Mouse (Mus musculus) gastrocnemius, postnatal 14 days (tissue): ENCODE results near the gene Trhde. TPM values are rescaled to one million over a fixed set of nuclear protein-coding genes. Genes with fewer than 3 reads are reported as not detected.

ENCODE experiments used
- DNase-seq: peaks from one replicate; pipeline ENCODE4 v3.0.0; 2021; ENCODE audit warnings: mixed read lengths
- intact Hi-C: fragments of 180-260 bp; cut with DNase I; formaldehyde crosslinking; loops from one replicate; pipeline ENCODE4 v1.15.1; 2025; ENCODE audit warnings: low total_unique reads
- long read RNA-seq, 2 experiments: library from polyadenylated mRNA; stranded (forward); transcript quantifications; one replicate each; pipeline ENCODE4 v2.0.0; 2021
- total RNA-seq, 2 experiments: library from RNA; stranded (reverse); gene quantifications; 2 replicates each; pipeline ENCODE4 v1.2.3; 2021

Trhde gene
- total RNA-seq: under 1 TPM; 0.40 to 0.66 TPM
- long read RNA-seq, experiment 1, full-length matches to known transcripts: 1 of 1 reads
- long read RNA-seq, experiment 1, partial matches to known transcripts: 0 of 1 reads
- long read RNA-seq, experiment 1, other reads (novel, unspliced or antisense): 0 of 1 reads
- long read RNA-seq, experiment 2, full-length matches to known transcripts: 1 of 2 reads
- long read RNA-seq, experiment 2, partial matches to known transcripts: 0 of 2 reads
- long read RNA-seq, experiment 2, other reads (novel, unspliced or antisense): 1 of 2 reads

GRCm38 (mm10) chr10:114802161-114802651 lies at the start of gene Trhde:
Gene Trhde (minus strand): TSS chr10:114802307.
- no peak for DNase-seq
- intact Hi-C loops: no loop called here

- intact Hi-C loops: no loop called here
- DNase-seq: no peak
Observed at GRCm38 (mm10) chr10:114841966-114842365, 39.9 kb upstream of the Trhde start.

DNA sequence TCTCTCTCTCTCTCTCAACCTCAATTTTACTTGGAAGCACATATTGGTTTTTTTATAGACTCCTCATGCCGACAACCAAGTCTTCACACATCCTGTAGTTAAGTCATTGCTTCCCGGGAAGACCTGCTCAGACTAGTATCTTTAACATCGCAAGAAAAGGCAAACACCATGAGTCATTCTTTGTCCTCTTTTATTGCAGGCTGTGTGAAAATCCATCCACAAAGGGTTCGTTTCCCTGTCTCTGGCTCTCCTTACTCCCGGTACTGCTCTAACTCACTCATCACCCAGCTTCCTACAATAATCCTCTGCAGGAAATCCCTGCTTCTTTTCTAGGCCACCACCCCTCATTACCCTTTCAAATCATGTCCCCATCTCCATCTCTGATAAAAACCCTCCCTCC lies 39.3 kb upstream of the Trhde start:
- no peak for DNase-seq
- intact Hi-C loops: no loop called here

DNA sequence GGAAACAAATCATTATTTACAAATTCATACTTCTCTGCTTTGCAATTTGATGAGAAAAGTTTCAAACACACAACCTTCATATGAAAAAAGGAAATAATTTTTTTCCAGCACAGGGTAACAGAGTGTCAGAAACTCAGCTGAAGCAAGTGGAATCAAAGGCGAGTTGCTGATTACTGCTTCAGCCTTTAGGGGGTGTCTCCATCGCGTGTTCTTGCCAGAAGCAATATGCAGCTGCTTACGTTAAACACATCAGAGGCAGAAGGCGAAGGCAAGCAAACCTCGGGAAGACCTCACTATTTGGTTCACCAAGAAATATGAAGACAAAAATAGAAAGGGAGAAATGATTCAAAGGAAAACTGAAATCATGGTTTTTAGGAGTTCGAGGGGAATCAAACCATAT lies 29.2 kb upstream of the Trhde start:
- intact Hi-C loops: no loop called here
- DNase-seq: no peak

DNA sequence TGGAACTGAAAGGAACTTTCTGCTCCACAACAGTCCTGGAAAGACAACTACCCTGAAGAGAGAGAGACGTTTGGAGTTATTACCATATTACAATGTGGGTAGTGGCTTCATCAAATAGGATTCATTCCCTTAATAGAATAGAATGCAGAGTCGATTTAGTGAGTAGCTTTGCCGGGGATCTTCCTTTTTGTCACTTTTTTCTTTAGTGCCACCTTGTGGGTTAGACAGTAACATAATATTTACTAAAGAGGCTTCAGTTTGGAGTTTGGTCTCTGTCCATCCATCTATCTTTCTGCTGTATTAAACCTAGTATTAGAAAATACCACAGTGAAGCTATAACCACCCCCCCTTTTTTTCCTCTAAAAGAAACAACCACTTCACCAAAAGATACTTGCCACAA lies 6.7 kb upstream of the Trhde start:
- intact Hi-C loops: no loop called here
- DNase-seq: no peak

DNA sequence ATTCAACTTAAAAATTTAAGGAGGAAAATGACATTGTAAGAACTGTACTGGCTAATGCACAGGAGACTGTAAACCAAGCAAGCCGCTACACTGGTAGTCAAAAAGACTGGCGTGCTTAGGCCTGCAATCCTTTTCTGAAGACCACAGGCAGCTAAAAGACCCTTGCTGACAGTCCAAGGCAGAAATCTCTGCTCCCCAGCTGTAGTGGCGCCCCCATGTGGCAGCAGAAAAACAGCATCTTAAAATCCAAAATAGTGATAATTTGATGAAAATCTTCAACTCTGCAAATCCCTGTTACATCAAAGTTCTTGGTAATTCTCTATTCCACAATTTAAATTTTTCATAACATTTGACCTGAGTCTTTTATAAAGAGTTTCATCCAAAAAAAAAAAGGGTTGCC lies 3.8 kb upstream of the Trhde start:
- intact Hi-C loops: no loop called here
- no peak for DNase-seq

GRCm38 (mm10) chr10:114801457-114802160 lies 498 bp downstream of the Trhde start:
- intact Hi-C loops: no loop called here
- DNase-seq: peak; percentile 43

DNA sequence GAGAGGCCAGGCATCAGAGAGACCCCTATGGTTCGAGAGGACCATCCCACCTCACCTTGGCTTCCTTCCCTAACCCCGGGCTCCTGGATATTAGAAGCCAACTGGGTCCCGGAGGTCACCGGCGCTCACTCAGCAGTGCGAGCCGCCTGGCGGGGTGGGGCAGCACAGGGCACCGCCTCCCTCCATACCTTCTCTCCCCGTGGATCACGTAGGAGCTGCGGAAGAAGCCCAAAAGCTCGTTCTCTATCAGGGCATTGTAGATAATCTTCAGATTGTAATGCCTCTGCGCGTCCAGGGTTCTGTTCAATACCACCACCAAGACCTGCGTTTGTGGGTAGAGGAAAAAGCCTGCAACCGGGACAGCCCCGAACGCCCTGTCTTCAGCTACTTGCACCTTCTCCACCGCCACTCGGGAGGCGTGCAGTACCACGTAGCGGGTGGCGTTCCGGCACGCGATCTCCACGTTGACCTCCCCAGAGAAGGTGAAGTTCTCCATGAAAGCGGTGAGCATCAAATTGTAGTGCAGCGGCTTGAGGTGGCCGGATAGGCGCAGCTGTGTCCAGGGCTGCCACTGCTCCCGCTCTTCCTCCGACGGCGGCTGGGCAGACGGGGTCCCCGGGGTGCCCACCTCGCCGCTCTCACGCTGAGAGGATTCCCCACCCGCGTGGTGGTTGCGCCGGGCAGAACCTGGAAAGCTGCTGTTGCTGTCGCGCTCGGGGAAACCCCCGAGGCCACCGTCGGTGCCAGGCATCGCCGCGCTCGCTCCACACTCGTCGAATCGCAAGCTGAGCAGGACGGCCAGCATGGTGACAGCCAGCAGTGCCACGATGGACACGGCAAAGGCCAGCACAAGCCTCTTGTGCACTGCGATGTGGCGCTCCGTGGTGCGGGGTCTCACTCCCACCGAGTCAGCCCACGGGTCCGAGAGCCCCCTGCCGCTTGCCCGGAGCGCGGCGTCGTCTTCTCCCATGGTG lies 1.5 kb downstream of the Trhde start:
- intact Hi-C loops: no loop called here

GRCm38 (mm10) chr10:114799481-114799880 lies 2.6 kb downstream of the Trhde start:
- intact Hi-C loops: no loop called here
- no peak for DNase-seq

More for the DNA sequence above, 1.5 kb downstream of the Trhde start:
- DNase-seq: peak; percentile 6

- DNase-seq: no peak
- intact Hi-C loops: no loop called here
Observed at GRCm38 (mm10) chr10:114798788-114799187, 3.3 kb downstream of the Trhde start.

- intact Hi-C loops: no loop called here
- DNase-seq: no peak
Observed at GRCm38 (mm10) chr10:114798218-114798617, 3.9 kb downstream of the Trhde start.

DNA sequence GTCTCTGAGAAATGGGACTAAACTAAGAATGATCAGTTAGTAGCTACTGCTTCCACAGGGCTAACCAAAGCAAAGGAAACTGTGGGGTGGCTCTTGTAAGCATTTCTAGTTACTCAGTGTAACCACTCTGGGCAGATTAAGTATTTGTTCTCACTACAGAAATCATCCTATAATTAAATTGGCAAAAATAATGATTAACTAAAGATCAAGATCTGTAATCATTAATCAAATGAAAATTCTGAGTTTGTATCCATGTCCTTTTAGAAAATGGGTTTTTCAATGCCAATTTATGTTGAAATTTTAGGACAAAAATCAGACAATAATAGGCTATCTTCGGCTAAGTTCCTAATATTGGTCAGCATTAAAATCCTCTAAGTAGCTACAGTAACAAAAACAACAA lies 4.4 kb downstream of the Trhde start:
- DNase-seq: no peak
- intact Hi-C loops: no loop called here

DNA sequence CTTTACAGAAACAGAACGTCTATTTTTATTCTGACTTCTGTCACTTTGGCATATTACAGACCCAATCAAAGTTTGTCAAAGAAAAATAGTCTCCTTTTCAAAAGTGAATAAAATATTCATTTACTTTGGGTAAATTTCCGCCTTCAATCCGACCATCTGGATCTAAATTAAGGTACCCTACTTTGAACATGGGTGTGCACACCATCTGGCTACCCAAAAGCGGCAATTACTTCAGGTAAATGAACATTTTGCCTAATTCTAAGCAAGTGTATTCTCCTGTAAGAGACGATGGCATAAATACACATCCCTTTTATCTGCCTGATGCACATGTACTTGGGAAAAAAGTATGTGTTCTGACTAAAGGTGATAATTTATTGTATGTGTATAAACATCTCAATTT lies 5.2 kb downstream of the Trhde start:
- intact Hi-C loops: no loop called here

DNA sequence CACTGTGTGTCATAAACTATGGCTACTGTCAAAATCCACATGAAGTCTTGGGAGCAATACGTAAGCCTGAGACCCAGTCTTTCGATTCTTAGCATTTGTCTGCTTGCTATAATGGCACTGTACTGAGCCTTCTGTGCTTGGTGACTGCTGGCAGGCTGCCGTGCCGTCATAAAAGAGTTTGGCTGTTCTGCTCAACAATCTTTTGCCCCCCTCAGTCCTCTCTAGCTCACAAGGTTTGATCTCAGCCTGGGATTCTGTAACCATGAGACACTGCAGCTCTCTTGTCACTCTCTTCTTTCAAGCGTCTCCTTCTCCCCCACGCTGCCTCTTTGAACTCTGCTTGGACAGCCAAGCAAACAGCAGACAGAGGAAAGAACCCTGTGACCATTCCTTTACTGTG lies 7.9 kb downstream of the Trhde start:
- intact Hi-C loops: no loop called here
- no peak for DNase-seq

More for the DNA sequence above, 5.2 kb downstream of the Trhde start:
- no peak for DNase-seq

DNA sequence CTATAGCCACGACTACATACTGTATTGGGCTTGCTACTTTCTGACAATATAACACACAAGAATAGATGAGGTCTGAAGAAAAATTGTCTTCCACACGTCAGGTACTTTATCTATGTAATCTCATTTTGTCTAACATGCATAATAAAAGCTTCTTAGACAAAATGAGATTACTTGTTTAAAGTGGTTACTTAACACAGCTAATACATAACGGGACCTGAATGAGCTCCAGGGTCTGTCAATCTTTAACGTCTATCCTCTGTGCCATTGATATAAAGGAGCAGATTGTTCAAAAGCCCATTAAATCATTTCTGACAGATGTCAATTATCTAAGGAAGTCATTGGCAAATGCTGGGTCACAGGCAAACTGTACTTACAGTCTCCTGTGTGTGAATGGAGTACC lies 36.2 kb downstream of the Trhde start:
- DNase-seq: no peak
- intact Hi-C loops: no loop called here

- DNase-seq: no peak
- intact Hi-C loops: no loop called here
Observed at GRCm38 (mm10) chr10:114762125-114762524, 40.0 kb downstream of the Trhde start.

- intact Hi-C loops: no loop called here
- no peak for DNase-seq
Observed at GRCm38 (mm10) chr10:114759240-114759639, 42.9 kb downstream of the Trhde start.

- DNase-seq: no peak
- intact Hi-C loops: no loop called here
Observed at GRCm38 (mm10) chr10:114758614-114759013, 43.5 kb downstream of the Trhde start.

GRCm38 (mm10) chr10:114742755-114743705 lies 59.1 kb downstream of the Trhde start:
- DNase-seq: no peak
- intact Hi-C loops: no loop called here
